Mouse (Mus musculus) hindbrain, embryonic 10.5 days (tissue): Measurements from ENCODE around the gene Radil. TPM values are rescaled to one million over a fixed set of nuclear protein-coding genes. Genes with fewer than 3 reads are reported as not detected.

Experiments used
- DNase-seq: peaks from one replicate; pipeline ENCODE4 v3.0.0-alpha.2; 2017; ENCODE audit warnings: low spot score
- H3K27ac ChIP-seq: fragments of 300-500 bp; sonication (generic); 2 replicates; pipeline ENCODE4 v1.5.1; 2016; ENCODE audit warnings: mild to moderate bottlenecking, moderate library complexity
- H3K27me3 ChIP-seq: fragments of 300-500 bp; sonication (generic); 2 replicates; pipeline ENCODE4 v1.6.1; 2016; ENCODE audit warnings: mild to moderate bottlenecking; ENCODE audit not compliant: poor library complexity, insufficient read depth, severe bottlenecking
- H3K36me3 ChIP-seq: fragments of 300-500 bp; sonication (generic); 2 replicates; pipeline ENCODE4 v1.6.1; 2016; ENCODE audit warnings: mild to moderate bottlenecking, moderate library complexity
- H3K4me1 ChIP-seq: fragments of 300-500 bp; sonication (generic); replicated peaks from 2 replicates; pipeline ENCODE4 v1.6.1; 2016; ENCODE audit warnings: mild to moderate bottlenecking
- H3K4me3 ChIP-seq: fragments of 300-500 bp; sonication (generic); 2 replicates; pipeline ENCODE4 v1.5.1; 2016; ENCODE audit warnings: mild to moderate bottlenecking, moderate library complexity
- H3K9me3 ChIP-seq: fragments of 300-500 bp; sonication (generic); 2 replicates; pipeline ENCODE4 v1.6.1; 2016; ENCODE audit warnings: mild to moderate bottlenecking, moderate library complexity
- WGBS: fragments of 180-500 bp; shearing (Covaris S2); methylation state at CpG from one replicate; pipeline ENCODE4 v1.1.7; 2016; 5-methylcytosine and 5-hydroxymethylcytosine counted together
- polyA plus RNA-seq: library from polyadenylated mRNA; unstranded; fragments of >200 nt; fragmentation: Nextera tagmentation; extraction: Ambion mirVana; gene quantifications from 2 replicates; pipeline ENCODE4 v1.2.1, GENCODE M21; 2016

Radil gene
- polyA plus RNA-seq, 1 experiment from 2014 or later: 5.5 TPM

DNA sequence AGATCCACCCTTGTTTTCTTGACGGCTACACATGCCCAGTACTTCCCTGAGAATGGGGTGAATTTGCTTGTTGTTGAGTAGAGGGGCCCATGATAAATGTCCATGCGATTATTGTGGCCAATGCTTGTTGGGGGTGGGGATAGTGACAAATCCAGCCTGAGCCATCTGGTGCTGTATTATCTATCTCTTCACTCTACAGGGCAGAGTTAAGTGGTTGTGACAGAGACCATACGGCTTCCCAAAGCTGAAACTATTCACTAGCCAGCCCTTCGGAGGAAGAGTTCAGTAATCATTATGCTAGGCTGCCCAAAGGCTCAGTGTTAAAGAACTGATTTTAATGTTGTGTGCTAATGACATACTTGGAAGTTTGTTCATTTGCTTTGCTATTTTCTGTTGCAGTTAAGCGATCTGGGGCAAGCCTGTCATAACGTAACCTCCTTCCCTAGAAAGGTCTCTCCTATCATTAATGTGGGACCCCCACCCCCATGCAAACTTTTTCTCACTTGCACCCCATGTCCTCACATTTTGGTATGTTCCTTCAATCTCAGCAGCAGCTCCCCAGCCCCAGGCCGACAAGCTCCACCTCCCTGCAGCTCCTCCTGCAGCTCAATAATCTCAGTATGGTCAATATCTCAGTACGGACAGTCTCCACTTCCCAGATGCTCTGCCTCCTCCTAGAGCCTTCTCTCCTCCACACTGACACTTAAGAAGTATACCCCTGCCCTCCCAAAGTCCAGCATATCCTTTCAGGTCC lies 26.0 kb downstream of the Radil start:
- 0 out of 2 replicates have a peak, but pooled peaks cover 3% of the 10 kb centered on the region for H3K9me3 ChIP-seq
- H3K36me3 ChIP-seq: no peaks in the 10 kb centered on the region
- no peak for DNase-seq
- H3K27me3 ChIP-seq: peaks cover 22% of the 10 kb centered on the region
- no peak overlapping the region for H3K4me3 ChIP-seq
- H3K27ac ChIP-seq: no peak overlapping the region
- 79% methylated on average over 8 of the region's 8 CpGs for WGBS
- H3K4me1 ChIP-seq: peaks cover 9% of the 10 kb centered on the region; the same call in 1 of the 2 replicates

- Histone ChIP-seq H3K27me3 (no peaks in the 10 kb centered on the region), H3K4me3 (no peak overlapping the region), H3K27ac (0 out of 2 replicates have a peak overlapping the region, but pooled peaks have one; percentile 23), H3K36me3 (no peaks in the 10 kb centered on the region), H3K9me3 (no peaks in the 10 kb centered on the region), H3K4me1 (peaks cover 17% of the 10 kb centered on the region; the same call in 1 of the 2 replicates)
- no peak for DNase-seq
- WGBS: 89% methylated on average over 11 of the region's 11 CpGs
Observed at GRCm38 (mm10) chr5:142521195-142521866, 29.6 kb downstream of the Radil start.

DNA sequence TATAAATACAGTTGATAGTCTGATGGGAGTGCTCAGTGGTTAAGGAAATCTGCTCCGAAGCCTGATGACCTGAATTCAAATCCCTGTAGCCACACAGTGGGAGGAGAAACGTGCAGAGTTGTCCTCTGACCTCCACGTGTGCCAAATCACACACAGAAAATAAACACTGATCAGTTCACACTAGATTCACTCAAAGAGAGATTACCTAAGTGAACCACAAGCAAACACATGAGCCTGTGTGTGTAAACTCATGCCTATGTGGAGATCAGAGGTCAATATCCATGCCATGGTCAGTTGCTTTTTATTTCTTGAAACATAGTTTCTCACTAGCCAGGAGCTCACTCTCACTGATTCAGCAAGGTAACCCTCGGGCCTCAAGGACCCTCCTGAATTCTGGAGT lies 30.5 kb downstream of the Radil start:
- no peak for DNase-seq
- Histone ChIP-seq H3K4me1 (peaks cover 15% of the 10 kb centered on the region; the same call in 1 of the 2 replicates), H3K36me3 (no peaks in the 10 kb centered on the region), H3K9me3 (no peaks in the 10 kb centered on the region), H3K4me3 (no peak overlapping the region), H3K27me3 (no peaks in the 10 kb centered on the region), H3K27ac (no peak overlapping the region)
- WGBS: 80% methylated on average over 4 of the region's 4 CpGs

- H3K27me3 ChIP-seq: no peaks in the 10 kb centered on the region
- peaks cover 12% of the 10 kb centered on the region; the same call in 1 of the 2 replicates for H3K4me1 ChIP-seq
- H3K27ac ChIP-seq: no peak overlapping the region
- no peak overlapping the region for H3K4me3 ChIP-seq
- WGBS: 72% methylated on average over 6 of the region's 6 CpGs
- DNase-seq: no peak
- H3K36me3 ChIP-seq: no peaks in the 10 kb centered on the region
- H3K9me3 ChIP-seq: no peaks in the 10 kb centered on the region
Observed at GRCm38 (mm10) chr5:142518973-142519372, 31.9 kb downstream of the Radil start.

DNA sequence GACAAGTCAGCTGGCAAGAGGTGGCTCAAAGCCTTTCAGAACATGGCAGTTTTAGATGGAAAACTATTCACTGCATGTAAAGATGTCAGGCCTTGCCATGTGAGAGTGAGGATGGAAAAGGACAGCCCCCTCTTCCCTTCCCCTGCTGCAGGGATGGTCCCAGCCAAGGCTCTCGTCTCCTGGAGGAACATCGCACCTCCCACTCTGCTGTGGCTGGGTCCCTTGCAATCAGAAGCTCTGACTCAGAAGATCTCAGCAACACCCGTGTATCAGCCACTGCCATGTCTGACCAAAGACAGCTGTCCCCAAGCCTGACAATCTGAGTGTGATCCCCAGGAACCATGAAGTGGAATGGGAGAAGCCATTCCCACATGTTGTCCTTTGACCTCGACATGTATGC lies 38.8 kb downstream of the Radil start:
- Histone ChIP-seq H3K4me3 (no peak overlapping the region), H3K36me3 (no peaks in the 10 kb centered on the region), H3K27ac (no peak overlapping the region), H3K4me1 (peaks cover 17% of the 10 kb centered on the region), H3K27me3 (peaks cover 21% of the 10 kb centered on the region), H3K9me3 (no peaks in the 10 kb centered on the region)
- no peak for DNase-seq
- WGBS: 83% methylated on average over 4 of the region's 4 CpGs

GRCm38 (mm10) chr5:142510061-142510414 lies 40.9 kb downstream of the Radil start:
- H3K9me3 ChIP-seq: no peaks in the 10 kb centered on the region
- no peak for DNase-seq
- H3K36me3 ChIP-seq: no peaks in the 10 kb centered on the region; the same call in 1 of the 2 replicates
- H3K27me3 ChIP-seq: peaks cover 21% of the 10 kb centered on the region
- no peak overlapping the region for H3K4me3 ChIP-seq
- H3K4me1 ChIP-seq: peaks cover 17% of the 10 kb centered on the region
- peak overlapping the region; percentile 75 for H3K27ac ChIP-seq
- WGBS: 55% methylated on average over 7 of the region's 7 CpGs

DNA sequence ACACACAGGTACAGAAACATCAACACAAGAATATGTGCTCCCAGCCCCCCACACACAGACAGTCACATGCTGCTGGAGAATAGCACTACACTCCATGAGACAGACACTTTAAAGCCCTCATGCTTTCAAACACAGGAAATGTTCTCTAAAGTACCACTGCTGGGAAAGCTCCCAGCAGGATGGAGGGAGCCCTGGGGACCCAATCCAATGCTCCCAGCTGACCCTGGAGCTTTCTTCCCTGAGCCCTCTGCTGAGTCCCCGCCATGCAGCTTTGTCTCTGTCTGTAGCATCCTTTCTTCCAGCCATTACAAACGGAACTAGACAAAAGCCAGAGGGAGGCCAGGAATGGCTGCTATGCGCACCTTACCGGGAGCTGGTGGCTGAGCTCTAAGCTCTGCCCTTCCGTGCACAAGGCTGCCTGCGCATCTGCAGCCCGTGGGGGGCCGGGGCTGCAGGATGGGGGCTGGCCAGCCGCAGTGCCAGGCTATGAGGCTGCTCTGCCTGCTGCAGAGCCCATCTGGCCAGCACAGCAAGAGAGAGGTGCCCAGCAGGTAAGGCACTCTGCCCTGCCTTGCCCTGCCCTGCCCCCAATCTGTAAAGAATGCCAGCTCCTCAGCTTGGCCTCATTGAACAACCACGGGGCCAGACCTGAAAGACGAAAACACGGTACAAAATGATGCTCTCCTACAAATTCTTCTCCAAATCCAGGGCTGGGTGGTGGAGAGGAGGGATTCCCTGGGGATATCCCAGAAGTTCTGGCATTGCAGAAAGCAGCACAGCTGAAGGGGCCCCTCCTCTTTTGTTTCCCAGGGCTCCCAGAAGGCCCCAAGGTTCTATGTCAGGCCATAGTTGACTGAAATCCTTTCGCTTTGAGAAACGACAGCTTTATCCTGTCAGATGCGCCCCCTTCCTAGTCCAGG lies 41.5 kb downstream of the Radil start:
- Histone ChIP-seq H3K4me3 (peak overlapping the region; percentile 25), H3K4me1 (peaks cover 17% of the 10 kb centered on the region), H3K27ac (peak overlapping the region; percentile 75), H3K27me3 (peaks cover 21% of the 10 kb centered on the region), H3K36me3 (no peaks in the 10 kb centered on the region; the same call in 1 of the 2 replicates), H3K9me3 (no peaks in the 10 kb centered on the region)
- DNase-seq: no peak
- WGBS: 12% methylated on average over 15 of the region's 15 CpGs

DNA sequence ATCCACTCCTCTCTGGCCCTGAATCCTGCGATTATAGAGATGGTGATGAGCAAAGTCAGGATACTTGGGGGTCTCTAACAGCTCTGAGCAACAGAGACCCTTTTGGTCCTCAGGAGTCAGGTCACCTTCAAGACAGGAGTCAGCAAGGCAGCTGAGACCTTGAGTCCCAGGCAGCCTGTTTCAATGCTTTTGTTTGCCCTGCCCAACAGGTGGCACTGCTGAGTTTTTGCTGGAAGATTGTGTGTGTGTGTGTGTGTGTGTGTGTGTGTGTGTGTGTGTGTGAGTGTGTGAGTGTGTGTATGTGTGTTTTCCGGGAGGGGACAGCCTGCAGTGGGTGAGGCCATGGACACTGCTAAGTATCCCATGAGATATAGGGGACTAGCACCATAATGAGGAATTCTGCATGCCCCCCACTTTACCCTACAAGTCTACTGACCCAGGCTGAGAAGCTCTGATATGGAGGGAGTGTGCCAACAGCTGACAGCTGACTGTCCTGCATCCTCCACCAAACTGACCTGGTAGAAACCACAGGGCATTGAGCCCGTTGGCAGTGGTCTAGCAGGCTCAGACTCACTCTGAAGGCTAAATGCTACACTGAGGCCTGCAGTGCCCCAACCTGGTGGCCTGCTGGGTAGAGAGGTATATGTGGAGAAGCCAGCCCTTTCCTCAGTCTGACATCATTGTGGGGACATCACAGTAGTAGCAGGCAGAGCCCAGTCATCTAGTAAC lies 45.0 kb downstream of the Radil start:
- peaks cover 24% of the 10 kb centered on the region for H3K4me1 ChIP-seq
- WGBS: 73% methylated on average over 3 of the region's 3 CpGs
- H3K36me3 ChIP-seq: no peaks in the 10 kb centered on the region; the same call in 1 of the 2 replicates
- no peak overlapping the region for H3K27ac ChIP-seq
- H3K4me3 ChIP-seq: no peak overlapping the region
- H3K27me3 ChIP-seq: peaks cover 18% of the 10 kb centered on the region
- no peak for DNase-seq
- H3K9me3 ChIP-seq: no peaks in the 10 kb centered on the region

- H3K27ac ChIP-seq: no peak overlapping the region
- H3K9me3 ChIP-seq: no peaks in the 10 kb centered on the region
- H3K36me3 ChIP-seq: no peaks in the 10 kb centered on the region; the same call in 1 of the 2 replicates
- H3K4me3 ChIP-seq: no peak overlapping the region
- 81% methylated on average over 3 of the region's 3 CpGs for WGBS
- no peak for DNase-seq
- peaks cover 6% of the 10 kb centered on the region for H3K27me3 ChIP-seq
- H3K4me1 ChIP-seq: peaks cover 27% of the 10 kb centered on the region
Observed at GRCm38 (mm10) chr5:142504175-142504574, 46.7 kb downstream of the Radil start.

DNA sequence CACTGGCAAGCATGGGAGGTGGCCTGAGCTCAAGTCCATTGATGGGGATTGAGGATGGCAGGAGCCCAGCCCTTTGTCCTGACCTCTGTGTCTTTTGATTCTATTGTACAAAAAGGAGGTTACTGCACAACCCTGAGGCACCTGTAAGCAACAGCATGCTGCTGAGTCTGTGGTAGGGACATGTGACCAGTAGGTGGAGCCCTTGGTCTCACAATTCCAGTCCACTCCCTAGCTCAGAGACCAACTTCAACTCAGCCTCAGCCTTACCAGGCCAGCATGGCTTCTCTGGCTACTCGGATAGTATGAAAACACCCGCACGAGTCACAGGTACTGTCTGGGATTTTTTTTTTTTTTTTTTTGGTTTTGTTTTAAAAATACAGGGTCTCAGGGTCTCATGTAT lies 48.5 kb downstream of the Radil start:
- Histone ChIP-seq H3K36me3 (no peaks in the 10 kb centered on the region; the same call in 1 of the 2 replicates), H3K27ac (no peak overlapping the region), H3K27me3 (no peaks in the 10 kb centered on the region), H3K4me1 (peaks cover 22% of the 10 kb centered on the region), H3K4me3 (no peak overlapping the region), H3K9me3 (no peaks in the 10 kb centered on the region)
- WGBS: 10% methylated on average over 3 of the region's 3 CpGs
- peak; percentile 83 for DNase-seq

DNA sequence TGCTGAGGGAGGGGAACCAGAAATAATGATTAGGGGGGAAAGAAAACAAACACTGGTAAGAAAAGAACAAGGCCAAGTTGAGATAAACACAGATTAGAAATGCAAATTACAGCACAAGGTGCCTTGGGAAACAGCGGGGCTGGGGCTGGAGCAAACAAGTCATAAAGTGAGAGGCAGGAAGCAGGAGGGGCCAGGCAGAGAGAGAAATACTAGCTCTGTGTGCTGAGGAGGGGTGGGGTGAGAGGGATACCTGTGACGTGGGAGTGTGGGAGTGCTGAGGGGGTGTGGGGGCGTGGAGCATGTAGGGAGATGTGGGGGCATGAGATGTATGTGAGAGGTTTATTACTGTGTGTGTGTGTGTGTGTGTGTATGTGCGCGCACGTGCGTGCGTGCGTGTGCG lies 50.0 kb downstream of the Radil start:
- 84% methylated on average over 10 of the region's 10 CpGs for WGBS

DNA sequence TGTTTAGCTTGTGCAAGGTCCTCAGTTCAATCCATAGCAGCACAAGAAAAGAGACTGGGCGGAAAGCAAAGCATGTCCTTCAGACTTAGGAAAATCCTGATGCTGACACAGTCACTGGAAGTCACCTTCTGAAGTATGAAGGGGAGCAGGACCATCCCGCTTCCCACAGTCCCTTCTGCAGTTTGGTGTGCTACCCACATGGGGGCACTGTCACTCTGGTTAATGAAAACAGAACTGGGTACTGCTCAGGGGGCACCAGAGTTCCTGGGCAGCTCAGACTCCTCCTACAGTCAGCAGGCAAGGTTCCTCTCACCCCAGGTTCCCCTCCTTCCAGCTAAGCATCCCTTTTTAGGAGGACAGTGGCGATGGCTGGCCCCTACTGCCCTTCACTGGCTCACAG lies 51.9 kb downstream of the Radil start:
- no peaks in the 10 kb centered on the region for H3K27me3 ChIP-seq
- WGBS: 28% methylated on average over 3 of the region's 3 CpGs
- DNase-seq: peak; percentile 60
- H3K36me3 ChIP-seq: no peaks in the 10 kb centered on the region
- no peak overlapping the region for H3K4me3 ChIP-seq
- H3K9me3 ChIP-seq: no peaks in the 10 kb centered on the region
- no peak overlapping the region for H3K27ac ChIP-seq
- H3K4me1 ChIP-seq: peaks cover 22% of the 10 kb centered on the region

More for the DNA sequence above, 50.0 kb downstream of the Radil start:
- Histone ChIP-seq H3K4me3 (no peak overlapping the region), H3K27me3 (no peaks in the 10 kb centered on the region), H3K27ac (no peak overlapping the region), H3K36me3 (no peaks in the 10 kb centered on the region), H3K4me1 (peaks cover 22% of the 10 kb centered on the region), H3K9me3 (no peaks in the 10 kb centered on the region)
- no peak for DNase-seq
